Mouse (Mus musculus) liver, adult 2 months (tissue): ENCODE measurements at regions not wholly inside any gene's neighbourhood (a gene's known extent, or its start where the extent isn't known, plus 50 kb on each side); places are given as distances from the start of the nearest gene placed in this dataset.

Experiments used
- CTCF ChIP-seq: fragments of 200-500 bp; IDR thresholded peaks from 2 replicates; pipeline ENCODE4 v1.5.1; 2011; ENCODE audit warnings: low read depth, low read length, control low read depth
- POLR2A ChIP-seq: fragments of 200-500 bp; IDR thresholded peaks from 2 replicates; pipeline ENCODE4 v1.6.1; 2011; ENCODE audit warnings: low read length, control low read depth; ENCODE audit not compliant: insufficient read depth; ENCODE audit errors: extremely low read depth

- TF ChIP-seq POLR2A = no peak
- TF ChIP-seq CTCF = no peak
These were observed 273.9 kb upstream of the Klf12 start for GRCm38 (mm10) chr14:100558378-100558777.
